Mouse (Mus musculus) heart, postnatal 25 days (tissue): ENCODE data around the gene Lrg1. TPM values are rescaled to one million over a fixed set of nuclear protein-coding genes. Genes with fewer than 3 reads are reported as not detected.
"Not testable (repeated sequence)": the region's sequence is repeated elsewhere in the genome, so short reads cannot be mapped to it uniquely, and the experiment has no call there.

Experiments
- DNase-seq: peaks from one replicate; pipeline ENCODE4 v3.0.0; 2022; ENCODE audit warnings: low spot score
- intact Hi-C: fragments of 180-260 bp; cut with DNase I; formaldehyde crosslinking; loops from one replicate; pipeline ENCODE4 v1.15.1; 2025
- total RNA-seq, 2 experiments: library from RNA; stranded (reverse); gene quantifications; 2 replicates each; pipeline ENCODE4 v1.2.3; 2021

Gene Lrg1
- total RNA-seq, 2 experiments from 2014 or later, result 53.8 to 55.0 TPM

DNA sequence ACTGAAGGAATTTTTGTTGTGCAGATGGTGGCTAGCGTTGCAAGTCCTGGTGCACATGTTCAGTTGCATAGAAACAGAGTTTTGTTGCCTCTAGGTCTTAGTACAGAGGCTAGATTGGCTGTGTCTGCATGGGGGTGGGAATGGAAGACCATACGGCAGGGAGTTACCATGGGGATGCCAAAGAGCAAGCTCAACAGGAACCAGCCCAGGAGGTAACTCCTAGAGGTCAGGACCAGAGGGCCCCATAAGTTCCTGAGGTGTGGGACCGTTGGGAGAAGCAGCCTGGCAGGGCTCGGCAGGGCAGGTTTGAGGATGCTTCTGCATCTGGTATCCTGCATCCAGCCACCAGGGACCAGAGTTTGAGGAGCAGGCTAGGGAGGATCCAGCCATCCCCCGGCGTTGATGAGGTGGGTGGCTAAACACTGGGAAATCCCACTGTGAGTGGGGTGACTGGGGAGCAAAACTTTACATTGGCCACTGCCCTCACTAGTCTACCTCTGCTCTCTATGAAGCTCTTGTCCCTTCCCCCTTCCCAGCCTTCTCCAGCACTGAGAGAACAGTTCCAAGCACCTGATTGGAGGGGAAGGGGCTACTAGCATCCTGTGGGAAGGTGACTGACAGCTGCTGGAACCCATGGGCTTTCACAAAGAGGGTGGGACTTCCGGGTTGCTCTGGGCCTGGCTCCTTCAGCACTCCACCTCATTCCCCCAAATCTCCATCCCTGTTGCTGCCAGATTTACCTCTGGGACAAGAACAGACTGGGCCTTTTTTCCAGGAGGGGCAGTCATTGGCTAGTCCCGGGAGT lies 40.8 kb downstream of the Lrg1 start:
- no peak for DNase-seq
- intact Hi-C loops, result no loop called here

DNA sequence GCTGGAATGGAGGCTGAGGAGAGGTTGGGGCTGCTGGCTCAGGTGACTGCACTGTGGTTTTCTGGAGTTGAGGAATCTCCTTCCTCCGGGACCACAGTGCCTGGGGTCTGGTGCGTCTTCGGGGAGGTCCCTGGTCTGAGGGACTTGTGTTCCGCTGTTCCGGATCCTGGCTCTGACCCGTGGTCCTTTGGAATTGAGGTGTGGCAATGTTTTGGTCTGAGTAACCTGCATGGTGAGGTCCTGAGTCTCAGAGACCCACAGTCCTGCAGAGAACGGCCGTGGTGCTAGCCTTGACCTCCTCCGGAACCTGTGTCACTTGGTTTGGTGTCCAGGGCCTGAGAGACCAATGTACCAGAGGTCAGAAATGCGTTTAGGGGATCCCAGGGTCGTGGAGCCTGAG lies 41.9 kb downstream of the Lrg1 start:
- intact Hi-C loops, result no loop called here
- no peak for DNase-seq

GRCm38 (mm10) chr17:56078880-56079795 lies 42.7 kb downstream of the Lrg1 start, which contains the start of gene Hdgfl2:
Hdgfl2 (plus strand) TSS chr17:56079634.
- intact Hi-C loops, result no loop called here
- DNase-seq, result peak; percentile 100

DNA sequence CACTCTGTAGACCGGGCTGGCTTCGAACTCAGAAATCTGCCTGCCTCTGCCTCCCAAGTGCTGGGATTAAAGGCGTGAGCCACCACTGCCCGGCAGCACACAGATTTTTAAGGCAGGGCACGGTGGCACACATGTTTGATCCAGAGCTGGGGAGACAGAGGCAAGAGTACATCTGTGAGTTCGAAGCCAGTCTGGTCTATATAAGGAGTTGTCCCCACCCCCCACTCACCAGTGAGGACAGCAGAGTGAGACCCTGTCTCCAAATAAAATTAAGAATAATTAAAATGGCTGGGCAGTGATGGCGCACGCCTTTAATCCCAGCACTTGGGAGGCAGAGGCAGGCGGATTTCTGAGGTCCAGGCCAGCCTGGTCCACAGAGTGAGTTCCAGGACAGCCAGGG lies 43.4 kb downstream of the Lrg1 start:
- intact Hi-C loops, DNase-seq: not testable (repeated sequence)

- intact Hi-C loops, result no loop called here
- no peak for DNase-seq
Measured at GRCm38 (mm10) chr17:56077523-56077922, 44.3 kb downstream of the Lrg1 start.

- peak; percentile 93 for DNase-seq
- intact Hi-C loops, result no loop called here
Measured at GRCm38 (mm10) chr17:56074827-56075208, 47.0 kb downstream of the Lrg1 start, which contains the start of gene Ubxn6. Ubxn6 (minus strand) TSS chr17:56075028.

GRCm38 (mm10) chr17:56074097-56074826 lies 47.5 kb downstream of the Lrg1 start:
- intact Hi-C loops, result no loop called here
- DNase-seq, result peak; percentile 68

DNA sequence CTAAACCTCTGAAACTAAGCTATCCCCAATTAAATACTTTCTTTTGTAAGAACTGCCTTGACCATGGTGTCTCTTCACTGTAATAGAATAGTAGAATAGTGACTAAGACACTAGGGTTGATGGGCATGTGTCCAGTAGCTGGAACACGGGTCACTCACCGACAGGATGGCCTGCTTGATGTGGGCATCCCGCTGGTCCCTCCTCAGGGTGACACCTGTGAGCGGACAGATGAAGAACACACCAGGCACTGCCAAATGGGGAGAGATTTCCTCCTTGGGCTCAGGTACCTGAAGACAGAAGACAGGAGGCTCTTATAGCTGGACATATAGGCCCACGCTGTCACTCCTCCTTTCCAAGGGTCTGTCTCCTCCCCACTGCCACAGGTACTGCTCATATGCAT lies 49.6 kb downstream of the Lrg1 start:
- no peak for DNase-seq
- intact Hi-C loops, result no loop called here

DNA sequence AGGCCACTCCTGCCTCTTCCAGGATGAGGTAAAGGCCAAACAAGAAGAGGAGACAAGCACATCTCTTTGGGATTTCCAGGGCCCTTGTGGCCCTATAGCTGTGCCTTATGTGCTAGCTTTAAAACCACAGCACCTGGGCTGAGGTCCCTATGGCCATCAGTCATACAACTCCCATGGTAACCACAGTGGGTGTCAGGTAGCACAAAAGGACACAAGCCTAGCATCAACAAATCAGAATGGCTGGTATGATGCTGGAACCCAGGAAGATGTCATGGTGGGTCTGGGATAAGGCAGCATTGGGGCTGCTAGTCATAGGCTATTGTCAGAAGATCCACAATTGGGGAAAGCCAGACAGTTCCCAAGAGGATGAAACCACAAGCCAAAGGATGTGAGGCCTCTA lies 50.7 kb downstream of the Lrg1 start:
- intact Hi-C loops, result no loop called here
- DNase-seq, result no peak

Other genes with a start within 250 kb of the Lrg1 start
- 1 to 10 TPM; 3.6 to 4.1 TPM for gene Zfp119a, start 243.1 kb downstream of the Lrg1 start, total RNA-seq
- gene Zfp959, start 229.9 kb downstream of the Lrg1 start, total RNA-seq, result 1 to 10 TPM; 4.3 to 5.3 TPM
- gene Zfp119b, start 172.5 kb downstream of the Lrg1 start, total RNA-seq, result 1 to 10 TPM; 3.1 to 3.6 TPM
- under 1 TPM; 0.75 to 0.81 TPM for gene Ebi3, start 169.4 kb downstream of the Lrg1 start, total RNA-seq
- gene Yju2, start 162.9 kb downstream of the Lrg1 start, total RNA-seq, result 1 to 10 TPM; 9.6 to 9.7 TPM
- under 1 TPM; 0.49 to 0.92 TPM for gene Shd, start 151.5 kb downstream of the Lrg1 start, total RNA-seq
- under 1 TPM in 1 of 2 experiments, not detected in 1; 0.47 TPM for gene Fsd1, start 135.5 kb downstream of the Lrg1 start, total RNA-seq
- 10 to 100 TPM; 14.1 to 14.6 TPM for gene Stap2, start 116.4 kb downstream of the Lrg1 start, total RNA-seq
- 10 to 100 TPM; 50.0 to 59.4 TPM for gene Mpnd, start 116.3 kb downstream of the Lrg1 start, total RNA-seq
- gene Sh3gl1, start 85.4 kb downstream of the Lrg1 start, total RNA-seq, result 10 to 100 TPM; 17.6 to 19.8 TPM
- gene Chaf1a, start 81.6 kb downstream of the Lrg1 start, total RNA-seq, result 1 to 10 TPM in 1 of 2 experiments, under 1 TPM in 1; 0.95 to 1.2 TPM
- gene Ubxn6, start 47.0 kb downstream of the Lrg1 start, total RNA-seq, result 10 to 100 TPM; 49.7 to 51.5 TPM
- gene Hdgfl2, start 42.4 kb downstream of the Lrg1 start, total RNA-seq, result 10 to 100 TPM; 33.6 to 36.4 TPM
- 100 to 1,000 TPM; 135 to 136 TPM for gene Plin4, start 12.2 kb downstream of the Lrg1 start, total RNA-seq
- gene Plin5, start 4.4 kb downstream of the Lrg1 start, total RNA-seq, result 100 to 1,000 TPM; 143 to 166 TPM
- gene Sema6b, start 18.3 kb upstream of the Lrg1 start, total RNA-seq, result 1 to 10 TPM; 7.3 to 8.8 TPM
- 1 to 10 TPM; 2.2 to 2.5 TPM for gene Tnfaip8l1, start 40.5 kb upstream of the Lrg1 start, total RNA-seq
- 10 to 100 TPM; 30.2 to 33.0 TPM for gene Mydgf, start 61.9 kb upstream of the Lrg1 start, total RNA-seq
- gene Dpp9, start 96.9 kb upstream of the Lrg1 start, total RNA-seq, result 10 to 100 TPM; 37.1 to 39.1 TPM
- gene Fem1a, start 134.8 kb upstream of the Lrg1 start, total RNA-seq, result 100 to 1,000 TPM; 102 to 105 TPM
- gene Ticam1, start 154.8 kb upstream of the Lrg1 start, total RNA-seq, result 1 to 10 TPM; 7.6 to 9.8 TPM
- gene Plin3, start 170.9 kb upstream of the Lrg1 start, total RNA-seq, result 100 to 1,000 TPM; 154 to 171 TPM
- gene Arrdc5, start 178.3 kb upstream of the Lrg1 start, total RNA-seq, result not detected
- 1 to 10 TPM; 3.7 to 4.3 TPM for gene Uhrf1, start 181.3 kb upstream of the Lrg1 start, total RNA-seq
- gene Kdm4b, start 204.1 kb upstream of the Lrg1 start, total RNA-seq, result 10 to 100 TPM; 37.9 to 38.1 TPM